Mouse (Mus musculus) liver (tissue): ENCODE data around the gene Hoxc10.

Experiments used
- DNase-seq: peaks from one replicate; pipeline ENCODE4 v3.0.0-alpha.2; 2020; ENCODE audit warnings: mixed read lengths

Hoxc10 gene

DNA sequence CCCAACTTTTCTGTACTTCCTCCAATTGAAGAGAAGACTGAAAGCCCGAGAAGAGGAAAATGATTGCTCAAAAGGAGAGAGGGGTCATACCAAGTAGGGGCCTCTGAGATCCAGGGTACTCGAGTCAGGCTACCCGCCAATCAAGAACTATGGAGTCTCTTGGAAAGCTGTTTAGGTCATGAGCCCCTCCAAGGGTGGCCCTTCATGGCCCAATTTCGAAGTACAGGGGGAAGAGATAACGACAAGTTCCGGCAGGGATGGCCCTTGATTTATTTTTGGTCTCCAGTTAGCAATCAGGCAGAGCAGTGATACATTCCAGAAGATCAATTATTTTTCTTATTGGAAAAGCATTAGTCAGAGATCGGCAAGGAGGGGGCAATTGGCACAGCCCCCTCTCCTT lies 25.2 kb downstream of the Hoxc10 start:
- DNase-seq = no peak

DNA sequence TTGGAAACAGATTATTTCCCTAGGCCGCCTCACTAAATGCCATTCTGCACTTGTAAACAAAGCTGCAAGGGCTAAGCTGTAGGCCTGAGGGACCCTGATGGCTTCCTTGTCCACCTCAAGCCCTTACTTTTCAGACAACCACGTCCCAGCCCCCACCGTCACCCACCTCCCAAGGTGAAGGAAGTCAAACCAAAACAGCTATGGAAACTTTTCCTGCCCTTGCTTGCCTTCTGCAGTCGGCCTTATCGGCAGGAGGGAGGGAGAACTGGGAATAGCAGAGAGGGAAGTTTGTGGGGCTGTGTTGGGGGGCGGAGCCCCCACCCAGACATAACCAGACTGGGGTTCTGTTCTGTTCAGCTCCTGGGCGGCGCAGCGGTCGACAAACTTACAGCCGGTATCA lies 25.6 kb downstream of the Hoxc10 start:
- no peak for DNase-seq

DNA sequence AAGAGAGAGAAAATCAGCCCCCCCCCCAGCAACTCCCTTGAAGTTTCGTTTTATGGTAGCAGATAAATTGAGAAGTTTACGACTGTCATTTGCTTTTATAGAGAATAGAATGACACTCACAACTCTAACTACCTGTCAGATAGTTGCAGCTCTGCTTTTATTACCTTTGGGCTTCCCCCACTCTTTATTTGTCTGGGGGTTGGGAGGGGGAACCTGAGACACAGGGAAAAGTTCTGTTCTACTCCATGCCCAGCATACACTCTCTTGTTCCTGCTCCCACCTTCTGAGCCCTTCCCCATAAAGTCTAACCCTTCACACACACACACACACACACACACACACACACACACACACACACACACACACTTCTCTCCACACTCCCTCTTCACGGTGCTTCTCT lies 26.3 kb downstream of the Hoxc10 start:
- no peak for DNase-seq

DNA sequence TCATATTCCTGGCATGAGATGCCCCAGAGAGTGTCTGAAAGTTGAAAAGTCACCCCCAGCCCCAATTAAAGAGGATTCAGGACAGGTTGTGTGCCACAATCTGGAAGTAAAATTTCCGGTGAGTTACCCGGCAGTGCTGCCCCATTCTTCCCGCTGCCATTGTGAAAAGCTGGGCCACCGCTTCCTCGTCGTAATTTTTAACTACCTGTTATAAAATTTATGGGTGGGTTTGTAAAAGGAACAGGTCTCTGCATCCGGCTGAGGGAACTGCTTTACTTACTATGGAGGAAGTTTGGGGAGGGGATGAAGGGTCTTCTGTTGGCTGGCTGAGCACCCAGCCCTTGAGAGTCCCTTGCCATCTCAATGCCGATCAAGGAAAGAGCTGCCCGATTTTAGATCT lies 30.0 kb downstream of the Hoxc10 start:
- no peak for DNase-seq

DNA sequence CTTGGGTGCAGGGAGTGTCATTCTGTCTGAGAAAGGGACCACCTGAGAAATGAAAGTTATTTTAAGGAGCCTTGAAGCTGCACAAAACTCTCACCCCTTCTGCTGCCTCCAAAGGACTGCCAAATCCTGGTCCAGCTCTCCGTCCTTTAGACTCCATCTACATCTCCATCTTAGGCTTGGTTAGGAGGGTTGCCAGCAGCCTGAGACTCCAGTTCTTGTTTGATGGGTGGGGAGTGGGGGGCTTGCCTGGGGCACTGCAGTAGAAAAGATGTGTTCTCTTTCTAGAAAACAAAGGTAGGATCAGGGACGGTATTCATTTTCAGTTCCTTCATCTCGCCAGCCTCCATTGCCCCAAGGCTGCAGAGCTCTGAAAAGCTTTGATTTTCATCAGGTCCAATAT lies 30.8 kb downstream of the Hoxc10 start:
- no peak for DNase-seq

DNA sequence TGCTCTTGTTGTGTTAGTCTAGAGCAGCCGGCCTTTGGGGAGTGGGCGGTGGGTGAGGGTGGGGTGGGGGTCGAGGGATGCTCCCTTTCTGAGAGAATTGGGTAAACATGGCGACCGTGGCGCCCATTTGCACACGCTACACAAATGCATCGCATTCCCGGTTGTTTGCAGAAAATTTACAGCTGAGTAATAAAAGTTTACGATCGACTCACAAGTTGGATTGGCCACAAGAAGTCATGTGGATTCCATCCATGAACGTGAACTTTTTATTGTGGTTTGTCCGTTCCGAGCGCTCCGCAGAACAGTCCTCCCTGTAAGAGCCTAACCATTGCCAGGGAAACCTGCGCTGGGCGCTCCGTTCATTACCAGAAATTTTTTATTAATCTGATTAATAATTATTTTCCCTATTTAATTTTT lies 31.4 kb downstream of the Hoxc10 start, which contains the start of gene Hoxc6:
TSS of gene Hoxc6 (plus strand) at position 319 of the 417 bp plus-strand sequence.
- no peak for DNase-seq

DNA sequence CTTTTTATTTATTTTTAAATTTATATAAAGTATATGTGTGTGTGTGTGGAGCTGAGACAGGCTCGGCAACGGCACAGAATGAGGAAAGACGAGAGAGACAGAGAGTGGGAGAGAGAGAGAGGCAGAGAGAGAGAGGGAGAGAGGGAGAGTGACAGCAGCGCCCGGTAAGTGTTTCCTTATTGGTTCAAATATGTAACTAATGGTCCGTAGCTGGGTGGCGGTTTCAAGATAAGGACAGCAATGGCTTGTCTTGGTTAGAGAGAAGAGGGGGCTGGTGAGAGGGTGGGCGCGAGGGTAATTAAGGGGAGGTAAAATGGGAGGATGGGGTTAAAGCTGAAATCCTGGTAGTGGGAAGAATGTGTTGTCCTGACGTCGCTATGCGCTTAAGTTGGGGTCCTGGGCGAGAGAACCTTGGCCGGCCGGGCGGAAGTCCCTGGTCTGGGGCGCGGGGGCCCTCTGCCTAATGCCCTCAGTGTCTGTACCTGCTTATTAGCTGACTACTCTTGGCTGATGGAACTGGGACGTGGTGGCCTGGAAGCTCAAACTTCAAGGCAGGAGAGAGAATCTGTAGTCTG lies 32.1 kb downstream of the Hoxc10 start:
- no peak for DNase-seq

DNA sequence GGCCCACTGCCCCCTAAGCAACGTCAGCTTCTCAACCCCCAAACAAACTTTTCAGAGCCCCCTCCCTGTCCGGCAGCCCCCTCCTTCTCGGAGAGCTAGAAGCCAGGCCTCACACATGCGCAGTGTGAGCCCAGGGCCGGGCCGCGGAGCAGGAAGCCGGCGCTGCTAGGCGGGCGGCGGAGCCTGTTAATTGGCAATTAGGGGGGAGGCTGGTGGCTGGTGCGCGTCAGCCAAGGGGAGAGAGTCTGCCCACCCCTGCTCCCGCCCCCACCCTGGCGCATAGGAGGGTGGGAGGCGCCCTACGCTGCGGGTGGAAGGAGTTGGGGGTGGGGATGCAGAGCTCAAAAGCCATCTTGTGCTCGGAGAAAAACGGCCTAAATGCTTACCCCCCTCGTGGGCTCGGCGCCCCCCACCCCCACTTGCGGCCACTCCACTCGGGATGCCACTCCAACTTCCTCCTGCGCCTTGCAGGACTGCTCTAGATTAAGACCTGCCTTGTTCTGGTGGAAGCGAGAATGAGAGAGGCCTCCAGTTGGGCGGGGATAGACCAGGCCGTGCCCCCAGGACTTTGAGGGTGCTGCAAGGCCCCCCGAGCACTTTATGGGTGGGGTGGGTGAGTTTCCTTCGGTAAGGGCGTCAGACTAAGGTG lies 32.7 kb downstream of the Hoxc10 start:
- peak; percentile 70 for DNase-seq

DNA sequence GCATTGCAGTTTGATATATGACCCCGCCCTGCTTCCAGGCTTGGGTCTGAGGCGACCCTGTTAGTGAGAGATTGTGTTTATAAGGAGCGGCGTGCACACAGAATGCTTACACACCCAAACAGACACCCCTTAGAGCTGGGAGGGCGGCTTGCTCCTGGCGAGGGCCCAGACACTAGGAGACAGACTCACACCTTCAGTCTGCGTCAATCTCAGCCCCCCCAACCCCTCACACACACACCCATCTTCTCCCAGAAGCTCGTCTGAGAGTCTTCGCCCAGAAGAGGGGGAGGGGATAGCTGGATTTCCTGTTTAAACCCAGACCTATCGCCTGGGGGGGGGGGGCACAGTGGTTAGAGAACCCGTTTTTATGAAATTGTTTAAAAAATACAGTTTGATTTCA lies 33.4 kb downstream of the Hoxc10 start:
- no peak for DNase-seq

DNA sequence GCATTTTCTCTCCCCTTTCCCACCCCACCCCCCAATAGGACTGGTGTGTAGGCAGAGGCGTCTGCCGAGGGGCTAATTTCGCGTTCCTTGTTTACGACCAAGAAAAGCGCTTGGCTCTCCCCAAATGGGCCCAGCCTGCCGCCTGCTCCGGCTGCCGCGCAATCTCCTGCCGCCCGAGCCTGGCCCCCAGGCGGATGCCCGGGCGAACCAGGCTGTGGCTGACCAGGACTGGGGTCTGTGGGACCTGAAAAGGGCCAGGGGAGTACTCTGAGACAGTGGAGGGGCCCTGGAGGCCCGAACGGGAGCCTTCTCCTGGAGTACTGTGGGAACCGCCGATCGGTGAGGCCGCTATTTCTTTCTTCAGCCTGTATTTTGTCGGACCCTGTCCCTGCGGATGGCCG lies 33.9 kb downstream of the Hoxc10 start:
- no peak for DNase-seq

DNA sequence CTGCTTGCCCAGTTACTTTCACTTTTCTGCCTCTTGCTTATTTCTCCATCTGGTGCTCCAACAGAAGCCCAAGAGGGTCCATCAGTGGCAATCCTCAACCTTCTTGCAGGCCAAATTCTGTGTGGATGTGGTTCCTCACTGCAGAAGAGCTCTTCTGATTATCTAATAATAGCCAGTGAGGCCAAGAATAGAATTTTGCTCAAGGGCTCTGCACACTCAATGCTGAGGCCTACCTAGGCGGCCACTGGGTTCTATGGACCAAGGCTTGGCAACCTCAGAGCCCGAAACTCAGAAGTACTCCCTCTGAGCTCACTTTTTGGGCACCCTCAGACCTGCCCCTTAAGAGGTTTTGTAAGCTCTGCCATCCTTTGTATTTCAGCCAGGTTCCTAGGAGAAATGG lies 34.8 kb downstream of the Hoxc10 start:
- DNase-seq = no peak

DNA sequence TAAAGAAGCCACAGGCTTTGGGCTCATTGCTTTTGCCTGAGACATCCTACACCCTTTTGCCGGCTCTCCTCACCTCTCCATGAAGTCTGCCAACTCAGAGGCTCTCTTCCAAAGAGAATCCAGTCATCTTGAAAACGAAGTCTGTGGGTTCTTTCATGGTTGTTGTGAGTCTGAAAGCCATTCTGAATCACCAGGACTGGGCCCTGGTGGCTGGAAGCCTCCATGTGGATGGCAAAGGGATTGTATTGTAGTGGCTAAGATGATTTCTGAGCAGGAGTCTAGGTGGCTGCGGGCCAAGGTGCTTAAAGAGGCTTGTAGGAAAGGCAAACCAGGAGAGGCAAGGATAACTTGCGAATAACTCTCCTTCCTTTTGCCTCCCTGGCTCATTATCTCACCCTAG lies 35.6 kb downstream of the Hoxc10 start:
- no peak for DNase-seq

DNA sequence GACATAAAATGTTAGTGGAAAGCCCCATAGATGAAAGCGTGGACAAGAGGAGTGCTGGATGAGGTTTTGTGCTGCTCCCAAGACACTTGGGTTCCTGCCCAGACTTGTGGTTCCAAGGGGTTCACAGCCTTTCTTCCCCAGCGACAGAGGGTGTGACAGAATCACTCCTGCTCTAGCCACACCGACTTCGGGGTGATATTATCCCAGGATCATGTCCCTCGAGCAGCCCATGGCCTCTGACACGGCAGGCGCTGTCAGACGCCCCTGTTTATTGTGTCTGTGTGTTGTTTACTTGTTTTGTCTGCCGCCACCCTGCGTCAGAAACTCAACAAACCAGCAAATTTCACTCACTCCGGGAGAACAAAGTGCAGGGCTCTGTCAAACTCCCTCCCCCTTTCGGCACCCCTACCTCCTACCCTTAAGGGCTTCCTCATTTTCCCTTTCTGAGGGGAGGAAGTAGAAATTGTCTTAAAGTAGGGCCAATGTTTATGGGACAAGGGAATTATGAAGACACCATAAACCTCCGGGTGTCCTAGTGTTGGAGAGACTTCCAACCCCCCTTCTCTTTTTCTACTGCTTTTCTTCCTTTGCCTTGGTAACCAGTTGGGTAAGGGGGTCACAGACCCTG lies 36.3 kb downstream of the Hoxc10 start:
- no peak for DNase-seq

DNA sequence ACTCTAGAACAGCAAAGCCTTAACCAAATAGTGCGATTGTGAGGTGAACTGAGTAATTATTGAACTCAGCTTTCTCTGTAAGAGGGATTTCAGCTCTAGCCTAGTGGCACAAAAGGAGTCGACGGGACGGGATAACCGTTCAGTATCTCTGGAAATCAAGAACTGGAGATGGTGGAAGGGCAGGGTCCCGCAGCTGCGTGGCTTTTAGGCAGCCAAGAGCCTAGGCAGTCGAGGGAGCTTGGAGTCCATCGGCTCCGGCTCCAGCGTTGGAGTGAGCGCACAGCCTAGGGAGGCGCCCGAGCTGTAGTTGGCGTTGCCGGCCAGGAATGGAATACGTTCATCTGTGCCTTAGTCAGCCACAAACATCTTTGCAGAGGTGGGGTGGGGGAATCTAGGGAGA lies 38.7 kb downstream of the Hoxc10 start:
- DNase-seq = no peak

DNA sequence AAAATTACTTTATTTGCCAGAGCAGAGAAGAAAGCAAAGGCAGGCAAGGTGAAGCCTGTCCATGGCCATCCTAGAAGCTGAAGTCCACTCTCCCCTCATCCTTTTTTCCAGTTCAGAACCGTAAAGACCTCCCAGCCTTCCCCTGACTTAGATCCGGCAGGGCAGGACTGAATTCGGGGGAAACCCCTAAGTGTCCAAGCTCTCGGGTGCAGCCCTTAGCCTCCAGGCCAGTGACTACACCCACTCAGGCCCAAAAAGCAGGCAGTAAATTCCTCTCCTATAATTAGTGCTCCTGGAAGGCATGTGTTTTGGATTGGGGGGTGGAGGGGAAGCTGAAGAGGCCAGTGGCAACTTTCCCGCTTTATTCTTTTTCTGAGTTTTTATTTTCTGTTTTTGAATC lies 39.2 kb downstream of the Hoxc10 start:
- no peak for DNase-seq

DNA sequence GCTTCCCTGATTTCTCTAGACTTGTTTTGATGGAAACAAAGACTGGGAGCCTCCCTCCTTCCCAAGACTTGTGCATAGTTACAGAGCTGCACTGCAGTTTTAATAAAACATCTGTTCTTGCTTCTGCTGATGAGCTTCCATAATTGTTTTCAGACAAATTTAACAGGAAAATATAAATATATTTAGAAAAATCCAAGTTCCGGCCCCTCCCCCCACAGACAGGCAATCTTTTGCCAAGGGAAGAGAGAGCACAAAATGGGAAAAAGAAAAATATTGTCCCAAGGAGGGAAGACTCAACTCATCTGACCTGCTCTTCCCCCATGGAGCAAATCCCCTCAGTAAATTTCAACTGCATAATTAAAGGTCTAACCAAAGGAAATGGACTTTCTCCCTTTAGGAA lies 39.7 kb downstream of the Hoxc10 start:
- DNase-seq = no peak

DNA sequence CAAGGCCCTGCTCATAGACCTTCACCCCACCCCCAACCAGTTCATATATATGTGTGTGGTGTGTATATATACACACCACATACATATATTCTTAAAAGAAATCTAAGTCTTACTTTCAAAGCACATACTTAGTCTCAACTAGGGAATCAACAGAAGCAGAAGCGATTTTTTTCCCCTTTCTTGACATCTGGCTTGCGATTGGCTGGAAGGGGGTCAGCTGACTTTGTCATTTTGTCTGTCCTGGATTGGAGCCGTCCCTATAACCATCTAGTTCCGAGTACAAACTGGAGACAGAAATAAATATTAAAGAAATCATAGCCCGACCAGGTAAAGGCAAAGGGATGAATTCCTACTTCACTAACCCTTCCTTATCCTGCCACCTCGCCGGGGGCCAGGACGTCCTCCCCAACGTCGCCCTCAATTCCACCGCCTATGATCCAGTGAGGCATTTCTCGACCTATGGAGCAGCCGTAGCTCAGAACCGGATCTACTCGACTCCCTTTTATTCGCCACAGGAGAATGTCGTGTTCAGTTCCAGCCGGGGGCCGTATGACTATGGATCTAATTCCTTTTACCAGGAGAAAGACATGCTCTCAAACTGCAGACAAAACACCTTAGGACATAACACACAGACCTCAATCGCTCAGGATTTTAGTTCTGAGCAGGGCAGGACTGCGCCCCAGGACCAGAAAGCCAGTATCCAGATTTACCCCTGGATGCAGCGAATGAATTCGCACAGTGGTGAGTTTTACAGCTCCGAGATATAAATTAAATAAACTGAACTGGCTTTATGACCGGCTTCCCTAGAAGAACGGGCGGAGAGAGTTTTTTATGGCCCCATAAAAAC lies 42.9 kb downstream of the Hoxc10 start:
- no peak for DNase-seq

DNA sequence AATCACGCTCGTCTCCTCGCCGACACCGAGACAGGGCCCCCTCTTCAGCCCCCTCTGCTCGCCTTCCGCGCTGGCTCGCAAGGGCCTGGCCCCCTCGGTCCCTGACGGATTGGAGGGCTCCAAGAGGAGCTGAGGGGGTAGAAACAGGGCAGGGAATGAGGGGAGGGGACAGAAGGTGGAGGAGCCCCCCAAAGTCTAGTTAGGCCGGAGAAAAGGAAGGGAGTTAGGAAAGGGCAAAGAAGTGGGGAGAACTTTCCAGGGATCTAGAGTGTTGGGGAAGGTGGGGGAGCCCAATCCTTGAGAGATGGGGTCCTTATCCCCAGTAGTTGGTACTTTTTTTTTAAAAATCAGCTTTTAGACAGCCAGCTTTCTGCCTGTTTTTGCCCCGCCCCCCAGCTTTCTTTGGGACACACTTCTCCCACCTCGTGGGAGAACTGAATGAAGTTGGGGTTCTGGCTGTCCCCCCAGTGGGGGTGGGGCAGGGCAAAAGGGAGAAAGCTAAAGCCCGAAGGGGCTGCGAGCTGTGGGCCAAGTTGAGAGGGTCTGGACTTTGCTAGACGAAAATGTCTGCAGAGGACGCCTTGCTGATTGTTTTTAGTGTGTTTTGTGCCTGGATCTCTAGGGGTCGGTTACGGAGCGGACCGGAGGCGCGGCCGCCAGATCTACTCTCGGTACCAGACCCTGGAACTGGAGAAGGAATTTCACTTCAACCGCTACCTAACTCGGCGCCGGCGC lies 43.7 kb downstream of the Hoxc10 start:
- DNase-seq = no peak

DNA sequence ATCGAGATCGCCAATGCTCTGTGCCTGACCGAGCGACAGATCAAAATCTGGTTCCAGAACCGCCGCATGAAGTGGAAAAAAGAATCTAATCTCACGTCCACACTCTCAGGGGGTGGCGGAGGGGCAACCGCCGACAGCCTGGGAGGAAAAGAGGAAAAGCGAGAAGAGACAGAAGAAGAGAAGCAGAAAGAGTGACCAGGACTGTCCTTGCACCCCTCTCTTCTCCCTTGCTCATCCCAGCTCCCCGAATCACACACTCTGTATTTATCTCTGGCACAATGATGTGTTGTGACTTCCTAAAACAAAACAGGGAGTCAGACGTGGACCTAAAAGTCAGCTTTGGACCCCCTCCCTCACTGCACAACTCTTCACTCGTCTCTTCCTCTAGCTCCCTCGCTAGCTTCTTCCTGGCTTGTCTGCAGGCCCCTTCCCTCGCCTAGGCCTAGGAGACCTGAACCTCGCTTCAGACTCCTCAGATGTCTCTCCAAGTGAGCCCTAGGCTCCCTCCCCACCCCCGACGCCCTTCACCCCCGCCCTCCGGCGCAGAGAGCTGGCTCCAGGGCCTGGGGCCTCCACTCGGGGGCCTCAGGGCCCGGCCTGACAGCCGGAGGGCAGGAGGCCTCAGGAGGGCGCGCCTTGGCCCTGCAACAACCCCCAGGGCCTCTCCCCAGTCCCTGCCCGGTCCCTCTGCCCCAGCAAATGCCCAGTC lies 44.4 kb downstream of the Hoxc10 start:
- no peak for DNase-seq

DNA sequence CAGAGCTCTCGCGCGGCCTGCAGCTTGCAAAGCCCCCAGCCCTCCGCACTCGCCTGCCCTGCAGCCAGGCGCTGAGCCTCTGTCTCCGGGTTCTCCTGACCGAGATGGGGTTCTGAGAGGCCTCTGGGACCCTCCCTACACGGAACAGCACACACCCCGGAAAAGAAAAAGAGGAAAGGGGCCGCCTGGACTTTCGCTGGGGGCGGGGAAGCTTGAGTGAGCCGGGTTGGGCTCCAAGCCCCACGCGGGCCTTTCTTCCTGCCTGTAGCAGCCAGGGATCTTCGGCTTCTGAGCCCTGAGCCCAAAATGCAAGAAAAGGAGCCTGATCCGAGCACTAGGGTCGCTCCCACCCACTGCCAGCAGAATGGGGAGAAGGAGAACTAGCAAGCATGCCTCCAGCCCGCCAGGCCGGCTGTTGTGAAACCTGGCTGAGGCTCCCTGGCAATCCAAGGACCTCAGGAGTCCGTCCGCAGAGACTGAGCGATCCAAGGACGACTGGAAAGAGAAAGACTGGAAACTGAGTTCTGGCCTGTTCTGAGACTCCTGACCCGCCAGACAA lies 45.4 kb downstream of the Hoxc10 start:
- DNase-seq = no peak

DNA sequence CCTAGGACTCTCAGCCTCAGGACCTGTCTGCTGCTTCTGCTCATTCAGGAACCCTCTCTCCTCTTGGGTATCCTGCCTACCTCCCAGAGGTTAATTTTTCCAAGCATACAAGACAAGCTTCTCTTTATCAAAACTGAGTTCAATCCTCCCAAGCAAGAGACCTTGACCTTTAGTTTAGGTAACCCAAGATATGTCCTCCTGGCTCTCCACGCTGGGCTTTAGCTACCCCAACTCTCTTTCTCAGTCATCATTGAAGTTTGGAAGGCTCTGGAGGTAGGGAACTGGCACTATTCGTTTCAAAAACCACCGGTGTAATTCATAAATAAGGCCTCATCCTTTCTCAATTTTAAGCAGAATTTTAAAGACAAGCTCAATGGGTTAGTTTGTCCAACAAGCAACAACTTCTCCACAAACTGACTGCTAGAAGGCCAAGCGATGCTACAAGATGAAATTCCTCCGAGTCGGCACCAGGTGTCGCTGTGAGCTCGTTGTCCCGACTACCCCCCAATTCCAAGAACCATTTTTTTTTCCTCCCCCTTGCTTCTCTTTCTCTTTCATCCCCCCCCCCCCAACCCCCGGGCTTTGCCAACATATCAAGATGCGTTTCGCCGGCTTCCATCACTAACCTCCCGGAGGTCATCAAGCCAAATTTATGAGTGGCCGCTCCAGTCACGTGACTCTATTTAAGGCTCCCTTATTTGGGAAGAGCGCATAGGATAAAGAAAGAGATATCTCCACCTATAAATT lies 46.8 kb downstream of the Hoxc10 start:
- peak; percentile 42 for DNase-seq
